Mouse (Mus musculus): Measurements from ENCODE around the gene Syt13. TPM values are rescaled to one million over a fixed set of nuclear protein-coding genes. Genes with fewer than 3 reads are reported as not detected.

The Syt13 gene
- polyA plus RNA-seq (2015; fragmentation: Nextera tagmentation; extraction: Ambion mirVana) = 0.68 and 0.99 TPM in 2 replicates

GRCm38 (mm10) chr2:92914933-92915553, at the start of gene Syt13:
Syt13 (plus strand) TSS chr2:92915098.
- no peaks in the 10 kb centered on the region for H3K36me3 ChIP-seq
- no peak within 1 kb of the TSS for H3K27ac ChIP-seq (replicated peaks)
- peak within 1 kb of the TSS; percentile 49 for H3K4me3 ChIP-seq
- no peak for ATAC-seq (ENCODE audit: extremely low read depth, insufficient number of reproducible peaks, low FRiP score, low TSS enrichment)
- H3K9ac ChIP-seq = peak within 1 kb of the TSS; percentile 68
- H3K9me3 ChIP-seq = no peaks in the 10 kb centered on the region
- H3K4me1 ChIP-seq = peaks cover 12% of the 10 kb centered on the region
- H3K27me3 ChIP-seq (replicated peaks) = peaks cover 73% of the 10 kb centered on the region
- peak within 1 kb of the TSS; percentile 76 for H3K4me2 ChIP-seq
- 1% methylated on average over 38 of the region's 38 CpGs for WGBS

GRCm38 (mm10) chr2:92866616-92867015, 48.3 kb upstream of the Syt13 start:
- Histone ChIP-seq H3K27me3 (replicated peaks) (no peaks in the 10 kb centered on the region), H3K27ac (replicated peaks) (no peak overlapping the region), H3K4me2 (no peak overlapping the region), H3K4me1 (peaks cover 11% of the 10 kb centered on the region; the same call in 1 of the 2 replicates), H3K4me3 (no peak overlapping the region), H3K9ac (no peak overlapping the region), H3K36me3 (no peaks in the 10 kb centered on the region), H3K9me3 (0 out of 2 replicates have a peak, but pooled peaks cover 4% of the 10 kb centered on the region)
- WGBS = 8% methylated on average over 2 of the region's 2 CpGs
- ATAC-seq (ENCODE audit: extremely low read depth, insufficient number of reproducible peaks, low FRiP score, low TSS enrichment) = no peak

- Histone ChIP-seq H3K36me3 (no peaks in the 10 kb centered on the region), H3K4me3 (no peak overlapping the region), H3K4me1 (peaks cover 17% of the 10 kb centered on the region), H3K9me3 (no peaks in the 10 kb centered on the region), H3K27ac (replicated peaks) (no peak overlapping the region), H3K27me3 (replicated peaks) (no peaks in the 10 kb centered on the region), H3K4me2 (no peak overlapping the region), H3K9ac (no peak overlapping the region)
- 26% methylated on average over 10 of the region's 10 CpGs for WGBS
- ATAC-seq (ENCODE audit: extremely low read depth, insufficient number of reproducible peaks, low FRiP score, low TSS enrichment) = no peak
These were observed 44.6 kb upstream of the Syt13 start for GRCm38 (mm10) chr2:92870139-92870836.

GRCm38 (mm10) chr2:92871093-92871686, 43.7 kb upstream of the Syt13 start:
- 61% methylated on average over 7 of the region's 7 CpGs for WGBS
- H3K27me3 ChIP-seq (replicated peaks) = no peaks in the 10 kb centered on the region
- H3K4me2 ChIP-seq = no peak overlapping the region
- H3K36me3 ChIP-seq = no peaks in the 10 kb centered on the region
- H3K4me1 ChIP-seq = peaks cover 14% of the 10 kb centered on the region
- no peaks in the 10 kb centered on the region for H3K9me3 ChIP-seq
- no peak overlapping the region for H3K4me3 ChIP-seq
- no peak overlapping the region for H3K9ac ChIP-seq
- no peak for ATAC-seq (ENCODE audit: extremely low read depth, insufficient number of reproducible peaks, low FRiP score, low TSS enrichment)
- no peak overlapping the region for H3K27ac ChIP-seq (replicated peaks)

DNA sequence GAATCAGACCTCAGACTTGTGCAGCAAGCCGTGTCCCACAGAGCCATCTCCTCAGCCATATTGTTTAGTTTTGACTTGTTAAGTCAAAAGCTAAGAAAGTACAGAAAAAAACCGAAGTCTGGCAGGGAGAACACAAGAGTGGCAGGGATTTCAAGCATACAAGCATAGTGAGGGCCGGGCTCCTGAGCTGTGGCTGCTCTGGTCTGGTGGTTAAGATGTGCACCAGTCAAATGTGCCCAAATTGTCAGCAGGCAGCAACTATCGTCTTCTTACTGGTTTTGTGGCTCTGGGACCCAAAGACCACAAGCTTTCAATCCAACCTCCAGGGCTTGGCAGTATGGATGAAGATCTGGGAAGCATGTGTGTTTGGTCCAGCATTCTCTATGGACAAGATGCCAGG, 42.2 kb upstream of the Syt13 start:
- Histone ChIP-seq H3K9me3 (no peaks in the 10 kb centered on the region), H3K4me3 (no peak overlapping the region), H3K4me2 (no peak overlapping the region), H3K4me1 (peaks cover 6% of the 10 kb centered on the region; the same call in 1 of the 2 replicates), H3K9ac (no peak overlapping the region), H3K36me3 (no peaks in the 10 kb centered on the region), H3K27ac (replicated peaks) (no peak overlapping the region), H3K27me3 (replicated peaks) (0 out of 2 replicates have a peak, but pooled peaks cover 3% of the 10 kb centered on the region)
- ATAC-seq (ENCODE audit: extremely low read depth, insufficient number of reproducible peaks, low FRiP score, low TSS enrichment) = no peak
- WGBS = 65% methylated on average over 4 of the region's 4 CpGs

DNA sequence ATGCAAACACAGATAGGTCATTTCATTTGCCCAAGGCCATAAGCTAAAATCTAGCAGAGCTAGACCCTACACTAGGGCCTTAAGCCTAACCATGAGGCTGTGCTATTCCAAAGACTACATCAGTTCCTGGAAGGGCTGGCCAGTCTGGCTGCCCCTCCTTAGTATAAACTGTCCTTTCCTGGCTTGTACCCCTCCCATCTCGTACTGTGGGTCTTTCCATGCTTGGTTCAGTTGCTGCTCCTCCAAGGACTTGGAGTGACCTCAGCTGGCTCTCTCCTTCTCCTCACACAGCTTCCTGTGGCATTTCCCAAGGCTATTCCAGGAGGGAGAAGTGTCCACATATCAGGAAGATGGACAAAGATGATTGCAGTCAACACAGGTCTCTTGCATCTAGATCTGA, 40.3 kb upstream of the Syt13 start:
- Histone ChIP-seq H3K4me2 (no peak overlapping the region), H3K36me3 (no peaks in the 10 kb centered on the region), H3K4me3 (no peak overlapping the region), H3K9me3 (no peaks in the 10 kb centered on the region), H3K27me3 (replicated peaks) (peaks cover 12% of the 10 kb centered on the region; the same call in 1 of the 2 replicates), H3K4me1 (peaks cover 6% of the 10 kb centered on the region; the same call in 1 of the 2 replicates), H3K27ac (replicated peaks) (no peak overlapping the region), H3K9ac (no peak overlapping the region)
- 69% methylated on average over 1 of the region's 1 CpGs for WGBS
- no peak for ATAC-seq (ENCODE audit: extremely low read depth, insufficient number of reproducible peaks, low FRiP score, low TSS enrichment)

GRCm38 (mm10) chr2:92877488-92877887, 37.4 kb upstream of the Syt13 start:
- Histone ChIP-seq H3K27ac (replicated peaks) (no peak overlapping the region), H3K4me1 (peaks cover 6% of the 10 kb centered on the region; the same call in 1 of the 2 replicates), H3K27me3 (replicated peaks) (peaks cover 32% of the 10 kb centered on the region), H3K4me3 (no peak overlapping the region), H3K9me3 (no peaks in the 10 kb centered on the region), H3K4me2 (no peak overlapping the region), H3K9ac (no peak overlapping the region), H3K36me3 (no peaks in the 10 kb centered on the region)
- ATAC-seq (ENCODE audit: extremely low read depth, insufficient number of reproducible peaks, low FRiP score, low TSS enrichment) = no peak
- WGBS = 74% methylated on average over 3 of the region's 3 CpGs

- 3% methylated on average over 15 of the region's 15 CpGs for WGBS
- no peaks in the 10 kb centered on the region for H3K36me3 ChIP-seq
- H3K27me3 ChIP-seq (replicated peaks) = peaks cover 30% of the 10 kb centered on the region
- peak overlapping the region; percentile 49 for H3K4me2 ChIP-seq
- H3K4me3 ChIP-seq = no peak overlapping the region
- peaks cover 7% of the 10 kb centered on the region for H3K4me1 ChIP-seq
- H3K27ac ChIP-seq (replicated peaks) = no peak overlapping the region
- peak overlapping the region; percentile 63 for H3K9ac ChIP-seq
- no peaks in the 10 kb centered on the region for H3K9me3 ChIP-seq
- ATAC-seq (ENCODE audit: extremely low read depth, insufficient number of reproducible peaks, low FRiP score, low TSS enrichment) = no peak
These were observed 31.6 kb upstream of the Syt13 start for GRCm38 (mm10) chr2:92883039-92883911.

DNA sequence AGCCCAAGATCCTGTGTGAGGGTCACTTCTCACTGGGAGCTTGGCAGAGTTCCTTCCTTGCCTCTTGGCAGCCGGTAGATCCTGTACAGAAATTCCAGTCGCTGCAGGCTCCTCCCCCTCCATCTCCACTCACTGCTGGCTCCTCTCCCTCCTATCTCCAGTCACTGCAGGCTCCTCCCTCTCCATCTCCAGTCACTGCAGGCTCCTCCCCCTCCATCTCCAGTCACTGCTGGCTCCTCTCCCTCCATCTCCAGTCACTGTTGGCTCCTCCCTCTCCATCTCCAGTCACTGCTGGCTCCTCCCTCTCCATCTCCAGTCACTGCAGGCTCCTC, 31.0 kb upstream of the Syt13 start:
- Histone ChIP-seq H3K4me2 (peak overlapping the region; percentile 49), H3K9me3 (no peaks in the 10 kb centered on the region), H3K27ac (replicated peaks) (no peak overlapping the region), H3K9ac (peak overlapping the region; percentile 63; the same call in 1 of the 2 replicates), H3K4me1 (peaks cover 7% of the 10 kb centered on the region), H3K36me3 (no peaks in the 10 kb centered on the region), H3K4me3 (no peak overlapping the region), H3K27me3 (replicated peaks) (peaks cover 27% of the 10 kb centered on the region)
- WGBS = 0% methylated on average over 2 of the region's 2 CpGs
- no peak for ATAC-seq (ENCODE audit: extremely low read depth, insufficient number of reproducible peaks, low FRiP score, low TSS enrichment)

- Histone ChIP-seq H3K36me3 (no peaks in the 10 kb centered on the region), H3K4me2 (no peak overlapping the region), H3K27me3 (replicated peaks) (peaks cover 19% of the 10 kb centered on the region; the same call in 1 of the 2 replicates), H3K4me3 (no peak overlapping the region), H3K4me1 (peaks cover 7% of the 10 kb centered on the region), H3K27ac (replicated peaks) (no peak overlapping the region), H3K9me3 (no peaks in the 10 kb centered on the region), H3K9ac (no peak overlapping the region)
- no peak for ATAC-seq (ENCODE audit: extremely low read depth, insufficient number of reproducible peaks, low FRiP score, low TSS enrichment)
- 79% methylated on average over 6 of the region's 6 CpGs for WGBS
These were observed 29.9 kb upstream of the Syt13 start for GRCm38 (mm10) chr2:92884976-92885375.

GRCm38 (mm10) chr2:92886862-92887261, 28.0 kb upstream of the Syt13 start:
- Histone ChIP-seq H3K9ac (no peak overlapping the region), H3K4me3 (no peak overlapping the region), H3K27me3 (replicated peaks) (0 out of 2 replicates have a peak, but pooled peaks cover 4% of the 10 kb centered on the region), H3K9me3 (no peaks in the 10 kb centered on the region), H3K4me1 (peaks cover 7% of the 10 kb centered on the region), H3K36me3 (no peaks in the 10 kb centered on the region), H3K4me2 (no peak overlapping the region), H3K27ac (replicated peaks) (no peak overlapping the region)
- ATAC-seq (ENCODE audit: extremely low read depth, insufficient number of reproducible peaks, low FRiP score, low TSS enrichment) = no peak
- 56% methylated on average over 3 of the region's 3 CpGs for WGBS

Data from heart, embryonic 13.5 days (tissue).